Mouse (Mus musculus) liver, embryonic 15.5 days (tissue): ENCODE data around the gene Brd3. TPM values are rescaled to one million over a fixed set of nuclear protein-coding genes. Genes with fewer than 3 reads are reported as not detected.

Source experiments
- ATAC-seq: fragments of 200-750 bp; cut with Nextera tagmentation; 2 replicates; pipeline ENCODE4 v1.8.0; 2017; ENCODE audit warnings: moderate number of reproducible peaks, mild to moderate bottlenecking, moderate library complexity; ENCODE audit not compliant: insufficient read depth
- H3K27ac ChIP-seq: fragments of 300-500 bp; sonication (generic); replicated peaks from 2 replicates; pipeline ENCODE4 v1.5.1; 2015; ENCODE audit warnings: mild to moderate bottlenecking, inconsistent platforms
- H3K27me3 ChIP-seq: fragments of 300-500 bp; sonication (generic); 2 replicates; pipeline ENCODE4 v1.6.1; 2015; ENCODE audit warnings: mild to moderate bottlenecking, inconsistent platforms
- H3K36me3 ChIP-seq: fragments of 300-500 bp; sonication (generic); replicated peaks from 2 replicates; pipeline ENCODE4 v1.6.1; 2015; ENCODE audit warnings: moderate library complexity, mild to moderate bottlenecking, inconsistent platforms
- H3K4me1 ChIP-seq: fragments of 300-500 bp; sonication (generic); replicated peaks from 2 replicates; pipeline ENCODE4 v1.6.1; 2015; ENCODE audit warnings: inconsistent platforms
- H3K4me2 ChIP-seq: fragments of 300-500 bp; sonication (generic); 2 replicates; pipeline ENCODE4 v1.6.1; 2015; ENCODE audit warnings: moderate library complexity, mild to moderate bottlenecking, inconsistent platforms
- H3K4me3 ChIP-seq: fragments of 300-500 bp; sonication (generic); replicated peaks from 2 replicates; pipeline ENCODE4 v1.5.1; 2015; ENCODE audit warnings: mild to moderate bottlenecking, inconsistent platforms
- H3K9ac ChIP-seq: fragments of 300-500 bp; sonication (generic); 2 replicates; pipeline ENCODE4 v1.6.1; 2015; ENCODE audit warnings: moderate library complexity, mild to moderate bottlenecking, inconsistent platforms
- H3K9me3 ChIP-seq: fragments of 300-500 bp; sonication (generic); replicated peaks from 2 replicates; pipeline ENCODE4 v1.6.1; 2016; ENCODE audit warnings: inconsistent platforms
- WGBS: fragments of 180-500 bp; shearing (Covaris S2); methylation state at CpG from one replicate; pipeline ENCODE4 v1.1.7; 2015; ENCODE audit warnings: mixed read lengths; ENCODE audit not compliant: insufficient replicate concordance; 5-methylcytosine and 5-hydroxymethylcytosine counted together
- polyA plus RNA-seq: library from polyadenylated mRNA; unstranded; fragments of >200 nt; fragmentation: Nextera tagmentation; extraction: Ambion mirVana; gene quantifications from 2 replicates; pipeline ENCODE4 v1.2.1, GENCODE M21; 2015

Gene Brd3
- polyA plus RNA-seq, 1 experiment from 2014 or later, result 22.9 TPM

DNA sequence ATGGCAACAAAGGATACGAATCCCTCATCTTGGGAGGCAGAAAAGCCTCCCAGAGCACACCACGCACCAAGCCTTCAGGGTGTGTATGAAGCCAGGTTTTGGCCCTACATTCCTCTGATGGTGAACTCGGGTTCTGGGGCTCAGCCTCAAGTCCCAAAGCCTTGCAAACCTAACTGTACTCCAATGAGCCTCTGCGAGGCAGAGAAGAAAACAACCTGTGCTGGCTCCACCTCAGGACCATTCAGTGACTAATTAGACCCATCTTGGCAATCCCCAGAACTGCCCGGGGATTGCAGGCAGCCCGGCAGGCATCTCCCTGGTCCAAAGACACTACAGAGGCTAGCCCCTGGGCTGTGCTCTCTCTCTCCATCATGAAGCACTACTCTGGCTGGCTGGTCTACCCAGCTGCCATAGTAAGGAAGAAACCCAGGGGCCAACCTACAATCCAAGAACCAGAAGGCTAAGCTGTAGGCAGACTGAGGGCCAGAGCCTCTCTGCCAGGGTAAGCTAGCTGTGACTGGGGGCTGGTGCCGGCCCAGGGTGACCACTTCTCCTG lies 95.1 kb downstream of the Brd3 start:
- Histone ChIP-seq H3K27me3 (no peaks in the 10 kb centered on the region), H3K9me3 (no peaks in the 10 kb centered on the region), H3K4me3 (no peak overlapping the region), H3K4me1 (peaks cover 87% of the 10 kb centered on the region), H3K4me2 (peak overlapping the region; percentile 45), H3K27ac (peak overlapping the region; percentile 70), H3K36me3 (no peaks in the 10 kb centered on the region), H3K9ac (no peak overlapping the region)
- WGBS, result 32% methylated on average over 7 of the region's 7 CpGs
- ATAC-seq, result no peak

- WGBS, result 14% methylated on average over 8 of the region's 8 CpGs
- Histone ChIP-seq H3K9me3 (no peaks in the 10 kb centered on the region), H3K4me1 (peaks cover 87% of the 10 kb centered on the region), H3K4me3 (peak overlapping the region; percentile 23), H3K36me3 (no peaks in the 10 kb centered on the region), H3K4me2 (peak overlapping the region; percentile 45), H3K27ac (peak overlapping the region; percentile 70), H3K27me3 (no peaks in the 10 kb centered on the region), H3K9ac (no peak overlapping the region; the same call in 1 of the 2 replicates)
- peak; percentile 60 for ATAC-seq
Observed at GRCm38 (mm10) chr2:27411688-27412174, 95.7 kb downstream of the Brd3 start.

DNA sequence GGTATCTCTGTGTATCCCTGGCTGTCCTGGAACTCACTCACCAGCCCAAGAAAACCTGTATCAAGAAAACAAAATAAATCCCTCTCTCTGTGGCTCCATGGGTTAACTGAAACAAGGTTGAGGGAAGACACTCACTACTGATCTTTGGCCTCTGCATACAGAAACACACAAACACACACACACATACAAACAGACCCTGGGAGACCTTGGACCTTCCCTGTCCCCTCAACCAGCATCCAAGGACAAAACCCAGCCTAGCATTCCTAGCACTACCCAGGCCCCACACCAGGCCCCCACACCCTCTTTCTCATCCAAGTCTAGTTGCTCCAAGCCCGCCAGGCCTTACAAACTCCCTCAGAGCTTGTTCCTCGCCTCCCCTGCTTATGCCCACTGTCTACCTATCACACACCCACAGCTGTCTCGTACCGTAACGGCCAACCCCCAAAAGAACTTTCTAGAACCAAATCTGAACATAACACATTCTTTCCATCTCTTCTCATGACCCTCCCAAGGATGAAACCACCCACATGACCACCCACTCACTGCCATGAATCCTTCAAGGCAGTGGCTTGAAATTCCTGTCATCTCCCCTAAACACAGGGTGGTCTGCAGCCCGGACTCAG lies 96.8 kb downstream of the Brd3 start:
- no peak overlapping the region for H3K9ac ChIP-seq
- H3K36me3 ChIP-seq, result no peaks in the 10 kb centered on the region
- H3K27ac ChIP-seq, result peak overlapping the region; percentile 70; the same call in 1 of the 2 replicates
- ATAC-seq, result 0 out of 2 replicates have a peak, but pooled peaks have one; percentile 20
- no peak overlapping the region for H3K4me3 ChIP-seq
- H3K9me3 ChIP-seq, result no peaks in the 10 kb centered on the region
- H3K27me3 ChIP-seq, result no peaks in the 10 kb centered on the region
- peaks cover 86% of the 10 kb centered on the region for H3K4me1 ChIP-seq
- peak overlapping the region; percentile 45 for H3K4me2 ChIP-seq
- WGBS, result 54% methylated on average over 6 of the region's 6 CpGs

DNA sequence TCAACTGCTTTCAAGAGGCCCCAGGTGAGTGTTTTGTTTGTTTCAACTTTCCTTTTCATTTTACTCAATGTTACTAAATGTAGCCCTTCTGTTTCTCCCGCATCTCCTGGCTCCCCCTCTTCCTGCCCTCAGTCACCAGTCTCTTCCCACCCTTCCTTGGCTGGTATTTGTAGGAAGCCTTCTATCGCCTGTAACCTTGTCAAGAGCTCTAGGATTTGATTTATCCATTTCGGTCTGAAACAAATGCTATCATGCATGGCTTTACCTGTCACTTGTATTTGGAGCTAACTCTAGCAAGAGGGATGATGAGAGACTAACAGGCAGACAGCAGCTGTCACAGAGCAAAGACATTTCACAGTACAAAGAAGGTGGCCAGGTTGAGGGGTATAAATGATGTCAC lies 99.3 kb downstream of the Brd3 start:
- H3K9ac ChIP-seq, result no peak overlapping the region
- ATAC-seq, result no peak
- H3K4me1 ChIP-seq, result peaks cover 85% of the 10 kb centered on the region
- H3K36me3 ChIP-seq, result no peaks in the 10 kb centered on the region
- H3K27ac ChIP-seq, result no peak overlapping the region
- H3K27me3 ChIP-seq, result no peaks in the 10 kb centered on the region
- H3K4me3 ChIP-seq, result no peak overlapping the region
- no peaks in the 10 kb centered on the region for H3K9me3 ChIP-seq
- H3K4me2 ChIP-seq, result no peak overlapping the region
- 62% methylated on average over 3 of the region's 3 CpGs for WGBS

DNA sequence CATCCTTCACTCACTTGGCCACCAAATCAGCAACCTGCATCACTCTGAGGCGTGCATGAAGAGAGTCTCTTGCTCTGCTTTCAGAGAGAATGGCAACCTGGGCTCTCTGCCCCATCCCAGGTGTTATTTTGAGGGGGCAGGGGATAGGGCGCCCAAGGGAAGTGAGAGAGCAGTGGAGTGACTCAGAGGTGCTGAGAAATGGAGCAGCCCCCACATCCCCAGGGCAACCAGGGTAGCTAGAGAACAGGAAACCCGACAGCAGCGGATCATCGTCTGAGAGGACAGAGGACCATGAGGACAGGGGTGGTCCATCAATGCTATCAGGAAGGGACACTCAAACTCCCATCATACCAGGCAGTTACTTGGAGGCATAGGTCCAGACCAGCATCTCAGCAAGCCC lies 100.5 kb downstream of the Brd3 start:
- WGBS, result 59% methylated on average over 5 of the region's 5 CpGs
- Histone ChIP-seq H3K27me3 (no peaks in the 10 kb centered on the region), H3K27ac (no peak overlapping the region), H3K4me3 (no peak overlapping the region), H3K4me1 (peaks cover 81% of the 10 kb centered on the region), H3K9me3 (no peaks in the 10 kb centered on the region), H3K4me2 (no peak overlapping the region), H3K9ac (no peak overlapping the region), H3K36me3 (no peaks in the 10 kb centered on the region)
- no peak for ATAC-seq

GRCm38 (mm10) chr2:27405094-27405884 lies 102.2 kb downstream of the Brd3 start:
- no peak overlapping the region for H3K4me2 ChIP-seq
- no peaks in the 10 kb centered on the region for H3K36me3 ChIP-seq
- no peak overlapping the region for H3K4me3 ChIP-seq
- no peaks in the 10 kb centered on the region for H3K27me3 ChIP-seq
- 67% methylated on average over 5 of the region's 5 CpGs for WGBS
- peak overlapping the region; percentile 19; the same call in 1 of the 2 replicates for H3K27ac ChIP-seq
- H3K4me1 ChIP-seq, result peaks cover 66% of the 10 kb centered on the region
- no peaks in the 10 kb centered on the region for H3K9me3 ChIP-seq
- ATAC-seq, result no peak
- H3K9ac ChIP-seq, result no peak overlapping the region

DNA sequence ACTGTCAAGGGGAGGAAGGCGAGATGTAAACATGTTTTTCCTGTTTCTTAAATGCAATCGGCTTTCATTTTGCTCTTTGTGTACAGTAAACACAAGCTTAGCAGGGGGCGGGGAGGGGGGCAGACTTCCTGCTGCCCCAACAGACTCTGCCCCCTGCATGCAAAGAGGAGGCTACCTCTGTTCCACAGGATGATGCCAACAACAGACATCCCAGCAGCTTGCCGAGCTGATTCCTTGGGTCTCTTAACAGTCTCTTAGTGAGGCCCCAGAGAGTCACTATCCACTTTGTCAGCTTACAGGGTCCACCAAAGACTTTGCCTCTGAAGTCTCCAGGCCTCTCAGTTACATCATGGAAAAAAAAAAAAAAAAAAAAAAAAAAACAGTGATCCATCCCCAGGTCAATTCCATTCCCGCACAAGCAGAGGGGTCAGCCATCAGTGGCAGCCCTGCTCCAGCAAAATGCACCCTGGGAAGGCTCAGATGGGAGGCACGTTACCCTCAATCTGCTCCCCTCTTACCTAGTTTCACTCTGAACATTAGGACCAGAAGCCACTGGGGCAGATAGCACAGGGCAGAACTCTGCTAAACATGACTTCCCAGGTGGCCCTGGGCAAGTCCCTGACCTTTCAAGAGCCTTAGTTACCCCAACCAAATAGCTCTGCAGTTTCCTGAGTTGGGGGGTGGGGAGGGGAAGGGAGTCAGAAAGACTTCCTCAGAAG lies 102.9 kb downstream of the Brd3 start:
- no peak for ATAC-seq
- Histone ChIP-seq H3K36me3 (no peaks in the 10 kb centered on the region), H3K27ac (no peak overlapping the region; the same call in 1 of the 2 replicates), H3K27me3 (no peaks in the 10 kb centered on the region), H3K4me2 (no peak overlapping the region), H3K4me3 (no peak overlapping the region), H3K4me1 (peaks cover 60% of the 10 kb centered on the region), H3K9me3 (no peaks in the 10 kb centered on the region), H3K9ac (no peak overlapping the region)
- WGBS, result 49% methylated on average over 6 of the region's 6 CpGs

DNA sequence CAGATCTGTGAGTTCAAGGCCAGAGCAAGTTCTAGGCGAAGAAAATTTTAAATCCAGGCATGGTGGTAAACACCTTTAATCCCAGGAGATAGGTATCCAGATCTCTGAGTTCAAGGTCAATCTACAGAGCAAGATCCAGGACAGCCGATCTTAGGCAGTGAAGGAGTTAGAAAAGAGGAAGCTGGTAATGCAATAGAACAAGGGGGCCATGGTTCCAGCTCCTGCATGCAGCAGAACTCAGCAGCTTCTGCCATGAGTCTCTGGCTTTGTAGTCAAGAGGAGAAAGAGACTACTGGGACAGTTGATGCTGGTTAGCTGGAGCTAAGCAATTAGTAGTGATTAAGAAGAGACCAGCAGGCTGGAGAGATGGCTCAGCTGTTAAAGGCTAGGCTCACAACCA lies 105.9 kb downstream of the Brd3 start:
- no peaks in the 10 kb centered on the region for H3K27me3 ChIP-seq
- H3K9me3 ChIP-seq, result no peaks in the 10 kb centered on the region
- H3K4me3 ChIP-seq, result no peak overlapping the region
- H3K27ac ChIP-seq, result no peak overlapping the region
- H3K4me1 ChIP-seq, result peaks cover 35% of the 10 kb centered on the region
- no peak overlapping the region for H3K4me2 ChIP-seq
- H3K36me3 ChIP-seq, result no peaks in the 10 kb centered on the region
- WGBS, result 30% methylated on average over 2 of the region's 2 CpGs
- no peak overlapping the region for H3K9ac ChIP-seq
- no peak for ATAC-seq

GRCm38 (mm10) chr2:27400083-27400482 lies 107.4 kb downstream of the Brd3 start:
- Histone ChIP-seq H3K4me2 (no peak overlapping the region), H3K9me3 (no peaks in the 10 kb centered on the region), H3K27me3 (no peaks in the 10 kb centered on the region), H3K36me3 (no peaks in the 10 kb centered on the region), H3K4me3 (no peak overlapping the region), H3K27ac (no peak overlapping the region), H3K9ac (no peak overlapping the region), H3K4me1 (peaks cover 26% of the 10 kb centered on the region)
- WGBS, result 91% methylated on average over 2 of the region's 2 CpGs
- no peak for ATAC-seq

GRCm38 (mm10) chr2:27396656-27397440 lies 110.6 kb downstream of the Brd3 start:
- H3K36me3 ChIP-seq, result no peaks in the 10 kb centered on the region
- H3K9ac ChIP-seq, result no peak overlapping the region
- H3K4me3 ChIP-seq, result no peak overlapping the region
- peaks cover 18% of the 10 kb centered on the region for H3K4me1 ChIP-seq
- H3K27ac ChIP-seq, result no peak overlapping the region
- no peaks in the 10 kb centered on the region for H3K9me3 ChIP-seq
- ATAC-seq, result no peak
- 74% methylated on average over 17 of the region's 17 CpGs for WGBS
- no peaks in the 10 kb centered on the region for H3K27me3 ChIP-seq
- H3K4me2 ChIP-seq, result no peak overlapping the region
